ENCODE assay signal across 20 mouse cellular contexts in genomic region chr11:75583521-75583920, GRCm38 (mm10).
"Had no signal": no experiment of that assay in that cellular context is flagged by ENCODE, and none has a peak within 500 bp of the region (broad histone marks: within the 10 kb centered on the region; RNA-seq: fewer than 3 reads in every experiment).

No protein-coding gene starts in this region.

- H3K27me3 ChIP-seq: midbrain, embryonic 12.5 days; neural tube, embryonic 13.5 days; neural tube, embryonic 15.5 days; stomach, embryonic 15.5 days had no signal

- H3K36me3 ChIP-seq: midbrain, embryonic 10.5 days; midbrain, embryonic 12.5 days; neural tube, embryonic 13.5 days; neural tube, embryonic 15.5 days; stomach, embryonic 15.5 days had no signal

- H3K4me2 ChIP-seq: lung, embryonic 14.5 days; midbrain, embryonic 12.5 days; neural tube, embryonic 13.5 days; neural tube, embryonic 15.5 days; stomach, embryonic 15.5 days had no signal

- H3K9me3 ChIP-seq: midbrain, embryonic 10.5 days; midbrain, embryonic 12.5 days; neural tube, embryonic 13.5 days; neural tube, embryonic 15.5 days; stomach, embryonic 15.5 days had no signal

- H3K9ac ChIP-seq: lung, embryonic 14.5 days; midbrain, embryonic 12.5 days; neural tube, embryonic 13.5 days; neural tube, embryonic 15.5 days; stomach, embryonic 15.5 days had no signal

- DNase-seq: lung, adult 18-20 months; lung, embryonic 14.5 days; lung, postnatal 10 days; lung, postnatal 4 days; midbrain, embryonic 14.5 days; retina, postnatal 1 day; right cerebral cortex, adult 18-20 months; right cerebral cortex, postnatal 25 days; right cerebral cortex, postnatal 4 days; thymus, adult 2 months; thymus, postnatal 25 days; thymus, postnatal 4 days had no signal

- ATAC-seq: midbrain, embryonic 16.5 days had no signal

- H3K4me3 ChIP-seq: midbrain, embryonic 10.5 days; midbrain, embryonic 12.5 days; myocyte; neural tube, embryonic 13.5 days; neural tube, embryonic 15.5 days; stomach, embryonic 15.5 days had no signal

- H3K27ac ChIP-seq: midbrain, embryonic 10.5 days; midbrain, embryonic 12.5 days; neural tube, embryonic 13.5 days; neural tube, embryonic 15.5 days; stomach, embryonic 15.5 days; stomach, postnatal 0 days had no signal

- H3K4me1 ChIP-seq: stomach, embryonic 15.5 days had no signal
